Mouse (Mus musculus) cortical plate, adult 2 months (tissue): Measurements from ENCODE around the gene Mfsd12.

Experiments used
- CTCF ChIP-seq: fragments of 200-500 bp; IDR thresholded peaks from 2 replicates; pipeline ENCODE4 v1.5.1; 2011; ENCODE audit warnings: mild to moderate bottlenecking, control low read depth, low read length; ENCODE audit not compliant: insufficient read depth; ENCODE audit errors: extremely low read depth
- POLR2A ChIP-seq: fragments of 200-500 bp; IDR thresholded peaks from 2 replicates; pipeline ENCODE4 v1.6.1; 2011; ENCODE audit warnings: mild to moderate bottlenecking, low read length, control low read depth; ENCODE audit not compliant: insufficient read depth; ENCODE audit errors: extremely low read depth

- no peak for TF ChIP-seq CTCF
- 0 out of 2 replicates have a peak, but pooled peaks have one; percentile 20 for TF ChIP-seq POLR2A
Measured at GRCm38 (mm10) chr10:81365073-81365472, 7.8 kb downstream of the Mfsd12 start.
